Mouse (Mus musculus) midbrain, postnatal 0 days (tissue): ENCODE measurements around the gene Cfap74. TPM values are rescaled to one million over a fixed set of nuclear protein-coding genes. Genes with fewer than 3 reads are reported as not detected.

ENCODE experiments used
- ATAC-seq: fragments of 200-750 bp; cut with Nextera tagmentation; 2 replicates; pipeline ENCODE4 v1.8.0; 2017; ENCODE audit warnings: moderate number of reproducible peaks, mild to moderate bottlenecking, moderate TSS enrichment, moderate library complexity; ENCODE audit not compliant: low FRiP score
- DNase-seq: peaks from one replicate; pipeline ENCODE4 v3.0.0-alpha.2; 2015; ENCODE audit warnings: low spot score
- H3K27ac ChIP-seq: fragments of 300-500 bp; sonication (generic); 2 replicates; pipeline ENCODE4 v1.5.1; 2014; ENCODE audit warnings: low read depth, mild to moderate bottlenecking, low read length, mixed read lengths
- H3K27me3 ChIP-seq: fragments of 300-500 bp; sonication (generic); 2 replicates; pipeline ENCODE4 v1.6.1; 2014; ENCODE audit warnings: low read length, control low read depth, mixed read lengths; ENCODE audit not compliant: insufficient read depth
- H3K36me3 ChIP-seq: fragments of 300-500 bp; sonication (generic); 2 replicates; pipeline ENCODE4 v1.6.1; 2014; ENCODE audit warnings: low read length, control low read depth, mixed read lengths; ENCODE audit not compliant: insufficient read depth
- H3K4me1 ChIP-seq: fragments of 300-500 bp; sonication (generic); 2 replicates; pipeline ENCODE4 v1.6.1; 2014; ENCODE audit warnings: mild to moderate bottlenecking, control low read depth, antibody characterized with exemption, low read length, mixed read lengths; ENCODE audit not compliant: insufficient read depth
- H3K4me2 ChIP-seq: fragments of 300-500 bp; sonication (generic); 2 replicates; pipeline ENCODE4 v1.6.1; 2014; ENCODE audit warnings: low read depth, mild to moderate bottlenecking, low read length, mixed read lengths; ENCODE audit not compliant: poor library complexity, severe bottlenecking
- H3K4me3 ChIP-seq: fragments of 300-500 bp; sonication (generic); 2 replicates; pipeline ENCODE4 v1.5.1; 2014; ENCODE audit warnings: low read depth, mild to moderate bottlenecking, low read length, moderate library complexity
- H3K9ac ChIP-seq: fragments of 300-500 bp; sonication (generic); replicated peaks from 2 replicates; pipeline ENCODE4 v1.6.1; 2014; ENCODE audit warnings: mild to moderate bottlenecking, low read length, moderate library complexity, mixed read lengths; ENCODE audit not compliant: poor library complexity, severe bottlenecking
- H3K9me3 ChIP-seq: fragments of 300-500 bp; sonication (generic); 2 replicates; pipeline ENCODE4 v1.6.1; 2016; ENCODE audit warnings: low read length, control low read depth
- CTCF ChIP-seq: IDR thresholded peaks from 2 replicates; pipeline ENCODE4 v1.5.1; 2016; ENCODE audit warnings: antibody characterized with exemption, mild to moderate bottlenecking
- WGBS: fragments of 180-500 bp; shearing (Covaris S2); extraction: QIAGEN DNeasy Blood & Tissue Kit; methylation state at CpG from one replicate; pipeline ENCODE4 v1.1.7; 2014; 5-methylcytosine and 5-hydroxymethylcytosine counted together
- polyA plus RNA-seq: library from polyadenylated mRNA; unstranded; fragments of >200 nt; fragmentation: Nextera tagmentation; extraction: Ambion mirVana; gene quantifications from 2 replicates; pipeline ENCODE4 v1.2.1, GENCODE M21; 2015
- total RNA-seq: library from RNA; depleted of rRNA; stranded (reverse); fragments of >200 nt; gene quantifications from 2 replicates; pipeline ENCODE4 v1.2.3, GENCODE M21; 2014

Gene Cfap74
- total and polyA plus RNA-seq, 2 experiments from 2014 or later = 5.7 to 6.5 TPM

DNA sequence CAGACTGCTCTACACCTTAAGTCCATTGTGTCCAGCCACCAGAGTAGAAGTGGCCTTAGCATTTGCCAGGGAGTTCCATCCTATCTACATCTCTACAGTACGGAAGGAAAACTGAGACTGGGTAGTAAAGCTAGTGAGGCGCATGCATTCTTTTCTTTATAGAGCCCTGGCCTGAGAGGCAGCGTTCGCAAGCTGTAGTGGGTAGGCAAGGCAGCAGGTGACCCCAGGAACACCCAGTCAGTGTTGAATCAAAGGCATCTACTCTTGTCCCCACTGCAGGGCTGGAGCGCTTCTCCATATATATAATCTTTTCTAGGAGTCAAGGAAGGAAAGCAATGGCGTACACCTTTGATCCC lies 73.1 kb downstream of the Cfap74 start:
- H3K27me3 ChIP-seq = no peaks in the 10 kb centered on the region
- no peak overlapping the region for H3K27ac ChIP-seq
- no peak overlapping the region for H3K9ac ChIP-seq
- no peak overlapping the region for H3K4me3 ChIP-seq
- ATAC-seq (no peak; the same call in 1 of the 2 replicates), DNase-seq (no peak)
- H3K4me1 ChIP-seq = no peaks in the 10 kb centered on the region
- WGBS = 91% methylated on average over 6 of the region's 6 CpGs
- no peaks in the 10 kb centered on the region for H3K36me3 ChIP-seq
- TF ChIP-seq CTCF = no peak
- peak overlapping the region; percentile 40; the same call in 1 of the 2 replicates for H3K4me2 ChIP-seq
- no peaks in the 10 kb centered on the region for H3K9me3 ChIP-seq

DNA sequence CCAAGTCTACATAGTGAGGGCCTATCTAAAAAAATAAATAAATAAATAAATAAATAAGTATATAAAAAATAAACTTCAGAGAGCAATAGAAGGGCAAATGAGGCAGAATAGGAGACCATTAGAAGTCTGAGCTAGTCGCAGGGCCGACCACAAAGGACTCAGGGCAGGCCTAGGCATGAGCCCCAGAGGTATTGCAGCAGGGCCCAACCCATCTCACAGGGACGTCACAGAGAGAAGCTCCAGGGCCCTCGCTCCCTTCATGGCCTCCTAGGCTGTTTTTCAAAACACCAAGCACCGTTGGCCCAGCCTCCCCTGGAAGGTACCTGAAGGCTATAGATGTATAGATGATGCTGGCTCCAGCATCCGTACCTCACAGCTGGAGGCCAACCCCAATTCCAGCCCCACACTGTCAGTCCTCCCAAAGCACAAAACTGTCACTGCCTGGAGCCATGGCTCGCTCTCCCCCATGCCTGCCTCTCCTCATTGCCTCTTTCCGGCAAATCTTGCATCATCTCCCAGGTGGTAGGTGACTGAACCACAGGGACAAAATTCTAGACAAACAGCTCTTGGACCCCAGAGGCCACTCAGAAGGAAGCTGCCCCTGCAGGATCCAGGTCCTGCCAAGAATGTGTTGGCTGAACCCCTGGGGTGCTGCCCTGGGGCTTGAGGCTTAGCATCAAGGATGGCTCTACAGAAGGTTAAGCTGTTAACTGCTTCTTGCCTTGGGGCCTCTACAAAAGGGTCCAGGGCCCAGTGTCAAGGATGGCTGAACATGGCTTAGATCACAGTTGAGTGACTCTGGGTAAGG lies 73.9 kb downstream of the Cfap74 start:
- DNase-seq (no peak), ATAC-seq (no peak)
- no peak for TF ChIP-seq CTCF
- no peak overlapping the region for H3K4me3 ChIP-seq
- H3K27me3 ChIP-seq = no peaks in the 10 kb centered on the region
- H3K9ac ChIP-seq = no peak overlapping the region
- no peaks in the 10 kb centered on the region for H3K9me3 ChIP-seq
- WGBS = 60% methylated on average over 8 of the region's 8 CpGs
- H3K27ac ChIP-seq = no peak overlapping the region
- no peak overlapping the region for H3K4me2 ChIP-seq
- H3K4me1 ChIP-seq = no peaks in the 10 kb centered on the region
- H3K36me3 ChIP-seq = no peaks in the 10 kb centered on the region

- no peak for DNase-seq
- Histone ChIP-seq H3K4me1 (peaks cover 3% of the 10 kb centered on the region), H3K27me3 (no peaks in the 10 kb centered on the region), H3K4me2 (no peak overlapping the region), H3K9ac (no peak overlapping the region), H3K4me3 (no peak overlapping the region), H3K9me3 (no peaks in the 10 kb centered on the region), H3K27ac (no peak overlapping the region), H3K36me3 (no peaks in the 10 kb centered on the region)
- 88% methylated on average over 3 of the region's 3 CpGs for WGBS
- no peak for ATAC-seq
- no peak for TF ChIP-seq CTCF
Measured at GRCm38 (mm10) chr4:155485521-155485920, 76.5 kb downstream of the Cfap74 start.

DNA sequence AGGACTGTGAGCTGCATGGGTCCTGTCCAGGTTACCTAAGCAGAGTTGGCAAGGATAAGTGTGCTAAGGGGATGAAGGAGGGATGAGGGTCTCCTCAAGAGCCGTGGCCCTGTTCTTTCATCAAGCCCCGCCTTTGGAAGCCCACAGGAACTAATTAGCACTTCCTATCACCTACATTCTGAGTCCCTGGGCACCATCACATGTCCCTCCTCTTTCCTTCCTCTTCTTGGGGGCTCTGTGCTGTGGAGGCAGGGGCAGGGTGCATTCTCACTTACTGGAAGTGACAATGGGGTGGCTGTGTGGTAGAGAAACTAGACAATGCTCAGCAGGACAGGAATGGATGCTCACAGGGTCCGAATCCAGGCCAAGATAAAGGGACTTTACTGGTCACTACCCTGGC lies 78.8 kb downstream of the Cfap74 start:
- no peak overlapping the region for H3K9ac ChIP-seq
- peak overlapping the region; percentile 44 for H3K27ac ChIP-seq
- no peaks in the 10 kb centered on the region for H3K9me3 ChIP-seq
- H3K36me3 ChIP-seq = no peaks in the 10 kb centered on the region
- no peaks in the 10 kb centered on the region for H3K27me3 ChIP-seq
- WGBS = 33% methylated on average over 3 of the region's 3 CpGs
- no peak for TF ChIP-seq CTCF
- H3K4me3 ChIP-seq = no peak overlapping the region
- no peak for ATAC-seq
- no peak for DNase-seq
- no peak overlapping the region for H3K4me2 ChIP-seq
- peaks cover 3% of the 10 kb centered on the region for H3K4me1 ChIP-seq

DNA sequence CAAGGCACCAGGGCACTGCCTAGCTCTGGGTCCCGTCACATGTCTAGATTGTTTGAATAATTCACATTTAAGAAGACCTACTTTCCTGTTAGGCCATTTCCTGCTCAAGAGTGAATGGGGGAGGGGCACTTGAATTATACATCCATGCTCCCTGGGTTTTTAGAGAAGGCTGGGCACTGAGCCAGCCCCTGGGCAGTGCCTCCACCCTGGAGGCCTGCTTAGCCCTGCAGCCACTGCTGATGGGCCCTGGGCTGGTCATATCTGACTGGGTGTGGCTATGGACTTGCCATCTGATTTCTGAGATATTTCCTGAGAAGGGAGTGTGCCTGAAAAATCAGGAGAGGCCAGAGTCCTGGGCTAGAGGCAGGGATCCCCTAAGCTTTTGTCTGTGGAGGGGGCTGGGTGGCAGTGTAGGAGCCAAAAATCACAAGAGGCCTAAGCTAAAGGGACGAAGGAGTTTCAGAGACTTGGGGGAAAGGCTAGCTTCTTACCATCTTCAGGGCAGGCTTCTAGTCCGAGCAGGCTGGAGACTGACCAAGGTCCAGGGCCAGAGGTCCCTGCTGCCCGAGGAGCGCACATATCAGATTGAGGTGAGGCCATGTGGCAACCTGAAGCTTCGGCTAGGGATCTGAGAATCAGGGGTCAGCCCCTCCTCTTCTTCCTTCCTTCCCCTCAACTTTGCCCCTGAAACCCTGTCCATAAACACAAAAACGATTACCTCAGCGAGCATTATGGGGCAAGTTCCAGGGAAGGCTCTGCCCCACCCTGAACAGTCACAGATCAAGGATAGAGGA lies 79.4 kb downstream of the Cfap74 start:
- DNase-seq (peak; percentile 73), ATAC-seq (no peak)
- no peak overlapping the region for H3K4me2 ChIP-seq
- H3K27me3 ChIP-seq = no peaks in the 10 kb centered on the region
- H3K27ac ChIP-seq = peak overlapping the region; percentile 44
- H3K9ac ChIP-seq = no peak overlapping the region
- TF ChIP-seq CTCF = no peak
- no peaks in the 10 kb centered on the region for H3K36me3 ChIP-seq
- H3K4me1 ChIP-seq = peaks cover 5% of the 10 kb centered on the region
- WGBS = 71% methylated on average over 8 of the region's 8 CpGs
- no peak overlapping the region for H3K4me3 ChIP-seq
- no peaks in the 10 kb centered on the region for H3K9me3 ChIP-seq
